Mouse (Mus musculus) left cerebral cortex, adult 18-20 months (tissue): ENCODE data around the gene Pgam1. TPM values are rescaled to one million over a fixed set of nuclear protein-coding genes. Genes with fewer than 3 reads are reported as not detected.
"Not testable (repeated sequence)": the region's sequence is repeated elsewhere in the genome, so short reads cannot be mapped to it uniquely, and the experiment has no call there.

ENCODE experiments used
- DNase-seq, 2 experiments: peaks; one replicate each; pipeline ENCODE4 v3.0.0; 2021 to 2022; ENCODE audit warnings: low spot score in 2 of 2, mixed read lengths in 1 of 2
- total RNA-seq, 2 experiments: library from RNA; stranded (reverse); gene quantifications; 2 replicates each; pipeline ENCODE4 v1.2.3; 2021

Pgam1 gene
- total RNA-seq, 2 experiments from 2014 or later = 593 to 606 TPM

DNA sequence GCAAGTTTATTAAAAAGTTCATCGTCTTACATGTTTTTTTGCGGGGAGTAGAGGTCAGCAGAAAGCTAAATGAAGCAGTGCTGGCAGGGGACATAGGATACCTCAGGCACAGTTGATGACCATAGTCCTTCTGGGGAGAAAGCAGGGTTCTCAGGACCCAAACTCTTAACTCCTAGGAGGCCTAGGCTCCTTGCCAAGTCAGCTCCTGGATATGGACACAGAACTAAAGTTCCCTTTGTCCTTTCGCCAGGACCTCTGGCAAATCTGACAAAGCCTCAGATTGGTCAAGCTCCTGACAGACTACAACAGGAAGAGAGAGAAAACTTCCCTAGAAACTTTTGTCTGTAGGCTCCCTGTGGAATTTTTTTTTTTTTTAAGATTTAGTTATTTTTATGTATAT, 3.0 kb upstream of the Pgam1 start:
- no peak for DNase-seq

DNA sequence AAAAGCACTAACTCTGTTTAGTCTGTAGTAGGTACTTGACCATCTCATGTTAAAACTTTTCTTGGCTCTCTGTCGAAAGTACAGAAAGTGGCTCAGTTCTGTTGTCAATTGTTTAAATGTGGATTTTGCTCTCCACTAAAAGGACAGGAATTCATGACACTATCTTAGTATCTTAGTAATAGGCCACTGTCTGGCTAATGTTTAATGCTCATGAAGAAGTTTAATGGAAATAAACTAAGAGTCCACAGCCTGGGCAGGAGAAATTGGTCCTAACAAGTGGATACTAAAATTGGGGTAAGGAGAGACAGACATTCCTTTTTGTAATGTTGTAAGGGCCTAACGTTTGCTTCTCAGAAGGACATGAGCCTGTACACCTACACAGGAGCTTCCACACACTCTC, 1.3 kb upstream of the Pgam1 start:
- DNase-seq = no peak

DNA sequence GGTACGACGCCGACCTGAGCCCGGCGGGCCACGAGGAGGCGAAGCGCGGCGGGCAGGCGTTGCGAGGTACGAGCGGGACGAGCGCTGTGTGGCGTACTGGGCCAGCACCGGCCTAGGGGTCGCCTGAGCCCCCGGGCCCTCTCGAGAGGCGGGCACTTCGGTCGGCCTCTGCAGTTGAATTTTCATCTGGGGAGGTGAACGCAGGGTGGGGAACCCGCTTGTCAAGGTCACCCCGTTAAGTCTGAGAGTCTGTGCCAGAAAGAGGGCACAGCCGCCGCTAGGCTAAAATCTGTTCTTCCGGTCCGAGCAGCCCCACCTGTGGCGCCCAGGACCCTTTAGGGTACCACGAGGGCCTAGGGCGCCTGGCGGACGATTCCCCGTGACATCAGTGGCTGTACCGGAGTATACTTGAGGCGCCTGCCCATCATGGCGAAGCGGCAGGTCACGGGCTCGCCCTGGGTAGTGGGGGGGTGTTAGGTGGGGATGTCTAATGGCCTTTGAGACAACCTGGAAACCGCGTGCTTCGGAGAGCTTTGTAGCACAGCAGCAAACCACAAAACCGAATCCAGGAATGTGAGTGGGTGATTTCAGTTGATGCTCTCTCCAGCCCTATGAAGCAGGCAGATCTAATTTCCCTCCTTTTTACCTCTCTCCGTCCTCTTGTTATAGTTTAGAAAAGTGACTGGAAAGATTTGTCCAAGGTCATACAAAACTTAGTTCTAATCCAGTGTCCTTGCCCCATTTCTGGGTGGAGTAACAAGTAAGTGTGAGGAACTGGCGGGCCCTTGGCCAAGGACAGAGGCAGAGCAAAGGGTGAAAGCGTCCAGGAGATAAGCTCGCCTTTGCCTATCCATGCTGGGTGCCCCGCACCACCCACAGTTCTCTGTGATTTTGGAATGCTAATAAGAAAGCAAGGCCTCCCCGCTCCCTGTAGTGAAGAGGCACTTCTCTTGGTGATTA, 678 bp downstream of the Pgam1 start:
- peak in 1 of 2 experiments; percentile 36 for DNase-seq

DNA sequence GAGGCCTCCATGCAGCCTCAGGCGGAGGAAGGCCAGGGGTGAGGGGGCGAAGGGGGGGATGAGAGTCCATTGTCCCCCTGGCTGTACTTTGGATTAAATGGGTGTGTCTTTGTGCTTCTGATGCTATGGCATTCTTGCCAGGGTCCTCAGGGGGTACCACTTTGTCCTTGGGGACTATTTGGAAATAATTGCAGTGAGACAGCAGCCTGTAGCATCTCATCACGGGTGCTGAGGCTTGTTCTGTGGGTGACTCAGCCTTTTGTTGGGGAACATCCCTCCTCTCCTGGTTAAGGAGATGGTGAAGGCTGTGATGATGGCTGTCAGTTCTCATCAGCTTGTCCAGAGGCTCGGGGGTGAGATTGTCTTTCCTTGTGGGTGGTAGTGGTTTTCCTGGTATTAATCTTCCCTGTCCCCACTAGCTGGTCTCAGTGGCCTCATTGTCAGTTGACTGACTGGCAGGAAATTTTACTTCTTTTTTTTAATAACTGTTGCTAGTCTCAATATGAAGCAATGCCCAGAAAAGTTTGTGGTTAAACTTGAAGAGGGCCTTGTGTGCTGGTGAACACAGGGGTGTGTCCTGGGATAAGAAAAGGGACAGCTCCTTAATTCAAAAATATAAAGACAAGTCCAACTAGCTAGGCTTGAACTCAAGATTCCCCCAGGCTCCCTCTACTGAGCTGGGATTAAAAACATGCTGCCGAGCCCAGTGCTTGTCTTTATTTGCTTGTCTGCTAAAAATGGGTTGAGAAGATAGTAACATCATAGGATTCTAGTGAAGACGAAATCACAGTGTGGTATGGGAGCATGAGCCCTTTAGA, 2.3 kb downstream of the Pgam1 start:
- no peak for DNase-seq

DNA sequence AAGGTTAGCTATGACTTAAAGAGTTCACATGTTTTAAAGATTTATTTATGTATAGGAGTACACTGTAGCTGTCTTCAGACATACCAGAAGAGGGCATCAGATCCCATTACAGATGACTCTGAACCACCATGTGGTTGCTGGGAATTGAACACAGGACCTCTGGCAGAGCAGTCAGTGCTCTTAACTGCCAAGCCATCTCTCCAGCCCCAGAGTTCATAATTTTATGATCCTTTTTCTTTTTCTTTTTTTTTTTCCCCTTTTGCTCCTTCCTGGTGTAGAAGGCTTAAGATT, 2.8 kb downstream of the Pgam1 start:
- DNase-seq = not testable (repeated sequence)

DNA sequence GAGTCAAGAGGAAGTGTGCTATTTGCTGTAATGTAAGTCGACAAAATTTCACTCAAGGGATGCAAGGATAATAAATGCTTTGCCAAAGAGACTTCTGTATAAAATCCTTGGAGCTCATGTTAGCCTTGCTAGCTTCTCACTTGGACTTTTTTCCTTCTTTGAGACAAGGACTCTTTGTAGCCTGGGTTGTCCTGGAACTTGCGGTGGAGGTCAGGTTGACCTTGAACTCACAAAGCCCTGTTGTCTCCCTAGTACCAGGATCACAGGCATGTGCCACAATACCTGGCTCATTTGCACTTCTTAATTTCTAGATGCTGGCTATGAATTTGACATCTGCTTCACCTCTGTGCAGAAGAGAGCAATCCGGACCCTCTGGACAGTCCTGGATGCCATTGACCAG, 3.6 kb downstream of the Pgam1 start:
- no peak for DNase-seq

DNA sequence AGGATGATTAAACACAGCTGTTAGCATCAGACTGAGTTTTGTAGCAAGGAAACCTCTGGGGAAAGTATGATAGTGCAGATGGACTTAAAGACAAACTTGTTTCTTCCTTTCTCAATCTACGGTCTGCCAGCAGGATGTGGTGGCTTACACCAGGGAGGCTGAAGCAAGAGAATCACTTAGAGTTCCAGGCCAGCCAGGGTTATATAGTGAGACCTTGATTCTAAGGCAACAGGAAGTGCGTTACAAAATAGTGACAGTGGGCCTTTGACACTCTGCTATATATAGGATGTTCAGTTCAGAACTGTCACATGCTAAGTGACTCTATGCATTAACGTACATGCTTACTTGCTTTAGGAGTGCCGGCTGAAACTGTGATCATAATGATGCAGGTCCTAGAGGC, 5.1 kb downstream of the Pgam1 start:
- no peak for DNase-seq

DNA sequence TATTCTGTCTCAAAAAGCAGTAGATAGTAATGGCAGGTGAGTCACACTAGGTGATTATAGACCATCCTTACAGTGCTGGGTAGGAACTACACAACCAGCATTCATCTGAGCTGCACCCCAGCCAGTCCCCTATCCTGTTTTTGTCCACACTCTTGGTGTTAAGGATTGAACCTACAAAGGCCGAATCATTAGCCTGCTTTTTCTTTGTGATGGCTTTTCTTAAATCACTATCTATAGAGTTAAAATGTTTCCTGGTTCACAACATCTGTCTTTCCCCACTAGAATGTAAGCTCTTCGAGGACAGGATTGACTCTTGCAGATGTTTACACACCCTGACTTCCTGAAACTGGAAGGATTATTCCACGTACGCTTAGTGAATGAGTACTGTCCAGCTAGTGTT, 7.7 kb downstream of the Pgam1 start:
- no peak for DNase-seq

DNA sequence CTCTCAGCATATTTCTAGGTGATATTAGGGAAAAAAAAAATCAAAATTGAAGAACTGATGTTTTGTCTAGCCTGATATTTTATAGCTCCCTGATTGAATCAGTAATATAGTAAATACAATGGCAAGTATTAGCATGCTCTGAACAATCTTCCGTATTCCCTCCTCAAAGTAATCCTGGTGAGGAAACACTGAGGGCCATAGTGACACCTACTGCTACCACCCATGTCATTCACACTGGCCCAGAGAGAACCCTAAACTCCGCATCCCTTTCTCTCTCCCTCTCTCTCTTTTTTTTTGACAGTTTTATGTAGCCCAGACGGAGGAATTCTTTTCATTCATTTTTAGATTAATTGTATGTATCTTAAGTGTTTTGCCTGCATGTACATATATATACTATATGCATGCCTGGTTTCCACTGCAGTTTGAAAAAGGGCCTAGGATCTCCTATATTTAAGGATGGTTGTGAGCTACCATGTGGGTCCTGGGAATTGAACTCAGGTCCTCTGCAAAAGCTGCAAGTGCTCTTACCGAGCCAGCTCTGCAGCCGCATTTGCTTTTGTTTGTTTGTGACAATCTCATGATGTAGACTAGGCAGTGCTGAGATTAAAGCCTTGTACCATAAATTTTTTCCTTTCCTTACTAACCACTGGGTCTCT, 8.8 kb downstream of the Pgam1 start:
- no peak for DNase-seq

DNA sequence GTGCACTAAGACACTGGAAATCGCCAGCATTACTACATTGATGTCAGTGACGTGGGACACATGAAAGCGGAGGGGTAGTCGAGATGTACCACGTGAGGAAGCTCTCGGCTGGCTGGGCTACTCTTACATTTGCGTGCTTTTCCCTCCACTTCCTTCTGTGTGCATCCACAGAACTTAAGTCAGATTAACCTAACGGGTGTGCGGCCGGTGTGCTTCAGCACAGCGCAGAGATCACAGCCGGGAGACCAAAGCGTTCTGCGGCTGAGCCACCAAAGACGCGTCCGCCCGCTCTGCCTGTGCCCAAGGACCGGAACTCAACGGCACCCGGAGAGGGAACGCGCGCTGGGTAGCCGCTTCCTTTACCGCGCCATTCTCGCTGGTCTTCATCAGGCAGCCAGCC, 21.0 kb downstream of the Pgam1 start:
- DNase-seq = no peak

DNA sequence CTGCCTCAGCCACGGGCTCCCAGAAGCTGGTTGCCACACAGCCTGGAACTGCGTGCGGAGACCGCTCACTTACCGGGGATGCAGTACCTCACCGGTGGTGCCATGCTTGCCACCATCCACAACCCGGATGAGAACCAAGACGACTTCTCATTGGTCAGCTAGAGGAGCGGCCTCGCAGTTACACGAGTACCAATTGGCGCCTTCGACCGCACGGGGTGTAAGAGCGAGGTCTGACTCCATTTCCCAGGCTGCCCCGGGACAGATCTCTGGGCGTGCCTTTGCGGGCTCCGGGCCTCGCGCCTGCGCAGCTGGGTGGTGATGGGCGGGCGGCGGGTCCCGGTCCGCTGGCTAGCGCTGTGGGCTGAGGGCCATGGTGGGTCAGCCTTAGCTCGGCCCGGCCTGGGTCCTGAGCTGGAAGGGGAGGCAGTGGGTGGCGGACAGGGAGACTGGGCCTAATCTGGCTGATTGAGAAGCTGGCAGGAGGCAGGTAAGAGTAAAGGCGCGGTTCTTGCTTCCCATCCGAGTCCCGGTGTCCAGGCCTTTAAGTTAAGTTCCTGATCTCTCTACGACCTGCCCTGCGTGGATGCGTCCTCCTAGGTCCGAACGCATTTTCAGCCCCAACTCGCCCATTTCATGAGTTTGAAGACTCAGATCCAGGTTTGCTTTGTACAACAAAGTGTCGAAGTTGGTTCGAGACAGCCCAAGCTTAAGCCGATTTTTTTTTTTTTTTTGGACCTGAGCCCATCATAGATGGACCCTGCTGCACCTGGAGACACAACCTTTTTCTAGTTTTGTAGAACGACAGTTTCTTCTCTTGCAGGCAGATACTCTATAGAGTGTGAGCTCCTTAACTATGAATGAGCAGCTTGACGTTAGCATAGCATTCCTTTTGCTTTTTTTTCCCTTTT, 21.7 kb downstream of the Pgam1 start, which contains the start of the genes Exosc1 and Zdhhc16:
Gene Exosc1 (minus strand): TSS at position 245 of the 908 bp plus-strand sequence.
Gene Zdhhc16 (plus strand): TSS at position 302 of the 908 bp plus-strand sequence.
- peak; percentile 98 to 99 for DNase-seq

DNA sequence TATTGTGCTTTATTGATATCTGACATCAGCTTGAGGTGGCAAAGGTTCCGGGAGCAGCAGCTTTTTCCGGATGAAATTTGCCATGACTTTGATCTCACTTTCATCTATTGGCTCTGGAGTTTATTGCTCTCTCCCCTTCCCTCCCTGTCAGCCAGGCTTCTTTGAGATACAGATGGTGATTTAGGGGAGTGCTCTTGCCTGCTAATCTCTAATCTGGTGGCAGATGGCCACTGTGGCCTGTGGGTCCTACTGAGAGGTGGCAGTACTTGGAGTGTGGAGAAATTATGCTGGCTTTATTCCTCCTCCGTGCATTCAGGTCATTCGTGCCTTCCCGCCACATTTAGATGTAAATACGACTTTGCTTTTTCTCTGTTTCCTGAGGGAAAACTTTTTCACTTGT, 22.4 kb downstream of the Pgam1 start:
- no peak for DNase-seq

DNA sequence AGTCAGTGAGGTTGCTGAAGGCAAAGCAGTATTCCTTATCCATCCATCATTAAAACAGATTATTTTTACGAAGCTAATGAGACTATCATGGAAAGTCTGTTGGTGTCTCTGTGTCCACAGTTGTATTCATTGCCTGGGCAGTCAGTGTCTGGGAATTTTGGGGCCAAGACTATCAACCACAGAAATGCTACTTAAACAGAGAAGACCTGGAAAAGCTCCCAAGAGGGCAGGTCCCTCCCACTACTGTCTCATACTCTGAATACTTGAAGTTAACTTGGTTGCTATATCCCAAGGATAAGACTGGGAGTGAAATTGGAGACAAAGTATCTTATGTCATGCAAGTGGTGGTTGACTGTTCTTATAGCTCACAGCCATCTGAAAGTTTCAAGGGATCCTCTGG, 24.2 kb downstream of the Pgam1 start:
- no peak for DNase-seq

DNA sequence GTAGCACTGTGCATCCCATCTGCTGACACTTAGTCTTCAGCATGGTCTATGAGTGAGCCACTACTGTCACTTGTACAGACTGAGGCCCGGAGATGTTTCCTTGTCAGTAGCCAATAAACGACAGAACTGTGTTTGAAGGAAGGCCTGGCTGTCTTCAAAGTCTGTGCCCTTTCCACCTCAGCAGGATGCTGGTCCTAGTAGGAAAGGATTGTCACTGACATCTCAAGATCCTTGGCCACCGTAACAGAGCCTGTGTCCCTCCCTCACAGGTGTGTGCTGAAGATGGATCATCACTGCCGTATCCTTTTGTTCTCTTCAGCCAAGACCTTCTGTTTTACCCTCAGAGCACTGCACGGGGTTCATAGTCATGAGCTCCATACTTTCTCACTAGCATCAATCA, 26.8 kb downstream of the Pgam1 start:
- no peak for DNase-seq

DNA sequence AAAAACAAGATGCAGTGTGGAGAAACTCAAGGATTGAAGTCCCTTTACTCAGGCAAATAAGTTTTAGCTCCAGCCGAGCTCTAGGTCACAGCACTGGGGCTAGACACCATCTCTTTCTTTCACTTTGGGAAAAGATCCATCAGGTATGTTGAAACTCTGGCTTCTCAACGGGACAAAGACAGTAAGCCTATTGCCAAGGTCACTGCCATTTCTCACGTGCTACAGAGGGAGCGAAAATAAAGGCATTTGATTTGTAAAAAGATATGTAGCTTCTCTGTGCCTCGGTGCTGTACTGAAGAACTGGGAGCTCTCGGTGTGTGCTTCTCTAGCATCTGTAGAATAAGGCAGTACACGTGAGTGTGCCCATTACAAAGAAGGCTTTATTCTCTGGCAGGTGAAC, 32.1 kb downstream of the Pgam1 start:
- no peak for DNase-seq

DNA sequence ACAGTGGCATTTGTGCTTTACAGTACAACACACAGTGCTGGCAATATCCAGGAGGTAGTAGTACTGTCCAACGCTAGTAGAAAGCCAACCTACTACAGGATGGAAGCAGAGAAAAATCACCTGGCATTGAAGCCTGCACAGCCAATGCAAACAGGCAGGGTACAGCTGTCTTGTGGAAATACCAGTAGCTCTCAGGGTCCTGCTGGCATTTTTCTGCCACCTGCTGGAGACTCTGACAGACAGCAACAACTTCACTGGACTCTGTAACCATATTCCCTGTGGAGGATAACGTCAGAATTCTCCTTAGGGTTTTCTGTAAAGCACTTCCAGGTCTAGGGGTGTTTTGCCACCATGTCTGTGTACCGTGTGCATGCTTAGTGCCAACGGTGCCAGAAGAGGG, 40.6 kb downstream of the Pgam1 start:
- DNase-seq = no peak

DNA sequence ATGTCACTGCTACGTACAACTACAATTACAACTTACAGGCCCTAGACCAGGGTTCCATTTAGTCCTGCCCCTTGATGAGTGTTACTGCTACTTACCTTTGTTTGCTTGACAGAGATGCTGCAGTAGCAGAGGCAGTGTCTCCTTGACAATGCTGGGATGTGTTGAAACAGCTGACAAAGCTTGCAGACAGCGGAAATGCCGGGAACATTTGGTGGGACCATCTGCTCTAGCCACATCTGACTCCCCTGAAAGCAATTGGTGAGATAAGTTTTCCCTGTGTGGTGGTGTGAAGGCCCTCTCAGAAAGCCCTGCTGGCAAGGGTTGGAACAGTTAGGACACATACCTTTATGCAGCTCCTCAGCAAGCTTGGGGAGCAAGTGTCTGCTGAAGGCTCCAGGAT, 41.9 kb downstream of the Pgam1 start:
- no peak for DNase-seq
